Mouse (Mus musculus): Measurements from ENCODE around the gene Sept11.

GRCm38 (mm10) chr5:93051041-93051440, 42.2 kb upstream of the Sept11 start:
- TF ChIP-seq CTCF (IDR thresholded peaks at IDR 0.05; ENCODE audit: insufficient read depth, low read depth, low read length) (no peak), POLR2A (IDR thresholded peaks at IDR 0.05; ENCODE audit: insufficient read depth, low read depth, low read length) (no peak)

Measured in olfactory bulb, adult 2 months (tissue).